Mouse (Mus musculus): ENCODE results near the gene Abl2. TPM values are rescaled to one million over a fixed set of nuclear protein-coding genes. Genes with fewer than 3 reads are reported as not detected.

Abl2 gene
- total and polyA plus RNA-seq, 3 experiments, result 10.0 to 19.8 (median 15.5) TPM

GRCm38 (mm10) chr1:156605940-156606339, 47.4 kb downstream of the Abl2 start:
- no peaks in the 10 kb centered on the region for H3K9me3 ChIP-seq (replicated peaks; ENCODE audit: low read length)
- no peak for TF ChIP-seq GABPA (IDR thresholded peaks at IDR 0.05; ENCODE audit: insufficient replicate concordance, low read depth, low read length)
- no peak for TF ChIP-seq ETS1 (conservative IDR thresholded peaks at IDR 0.05; ENCODE audit: low read depth, low read length)
- no peak for TF ChIP-seq MYC (IDR thresholded peaks at IDR 0.05; ENCODE audit: low read depth, low read length)
- TF ChIP-seq TBP (conservative IDR thresholded peaks at IDR 0.05; ENCODE audit: low read depth, low read length), result no peak
- no peak for TF ChIP-seq NRF1 (IDR thresholded peaks at IDR 0.05; ENCODE audit: low read depth, low read length)
- TF ChIP-seq POLR2AphosphoS2 (IDR thresholded peaks at IDR 0.05; ENCODE audit: low read depth, low read length), result no peak
- TF ChIP-seq ZNF384 (IDR thresholded peaks at IDR 0.05; ENCODE audit: low read depth, low read length), result no peak
- no peak for TF ChIP-seq ZMIZ1 (IDR thresholded peaks at IDR 0.05; ENCODE audit: low read depth, low read length)
- TF ChIP-seq RCOR1 (conservative IDR thresholded peaks at IDR 0.05; ENCODE audit: low read depth, low read length), result no peak
- TF ChIP-seq E2F4 (IDR thresholded peaks at IDR 0.05; ENCODE audit: insufficient replicate concordance, low read depth, low read length), result no peak
- no peak for TF ChIP-seq PAX5 (IDR thresholded peaks at IDR 0.05; ENCODE audit: low read length)
- TF ChIP-seq MAX (IDR thresholded peaks at IDR 0.05; ENCODE audit: low read length), result no peak
- TF ChIP-seq MAZ (IDR thresholded peaks at IDR 0.05; ENCODE audit: low read depth, low read length), result no peak
- no peak for TF ChIP-seq RAD21 (IDR thresholded peaks at IDR 0.05; ENCODE audit: low read depth, low read length)
- H3K4me2 ChIP-seq (ENCODE audit: insufficient read depth, low read depth, poor library complexity, severe bottlenecking), result no peak overlapping the region
- H3K9ac ChIP-seq (ENCODE audit: insufficient read depth, low read depth), result no peak overlapping the region
- no peak for DNase-seq (ENCODE audit: extremely low read depth)
- no peak overlapping the region for H3K4me3 ChIP-seq (replicated peaks in 1 of 3; ENCODE audit: low read depth in 2 of 3, low read length in 2 of 3, poor library complexity in 1 of 3)
- no peaks in the 10 kb centered on the region for H3K27me3 ChIP-seq (replicated peaks)
- dilution Hi-C loops (cut with MboI; ENCODE audit: extremely low pct_ligation_motif_present, extremely low pct_unique_long_range_greater_than_20kb, low sequenced_read_pairs) (no loop called here), in situ Hi-C loops (cut with MboI; ENCODE audit: low pct_ligation_motif_present, low pct_unique_long_range_greater_than_20kb, low sequenced_read_pairs) (no loop called here)
- H3K4me1 ChIP-seq (ENCODE audit: control insufficient read depth in 1 of 2, insufficient read depth in 2 of 2), result peaks cover 0 to 25% of the 10 kb centered on the region in 2 experiments; a peak in 3 of 4 replicates
- H3K79me2 ChIP-seq (replicated peaks; ENCODE audit: control insufficient read depth, extremely low read depth, insufficient read depth, poor library complexity, severe bottlenecking), result peaks cover 5% of the 10 kb centered on the region
- peaks cover 0 to 6% of the 10 kb centered on the region in 2 experiments for H3K36me3 ChIP-seq (replicated peaks in 1 of 2; ENCODE audit: control insufficient read depth in 1 of 2, insufficient read depth in 1 of 2, low read length in 1 of 2)
- H3K27ac ChIP-seq (ENCODE audit: insufficient read depth, low read depth), result no peak overlapping the region

DNA sequence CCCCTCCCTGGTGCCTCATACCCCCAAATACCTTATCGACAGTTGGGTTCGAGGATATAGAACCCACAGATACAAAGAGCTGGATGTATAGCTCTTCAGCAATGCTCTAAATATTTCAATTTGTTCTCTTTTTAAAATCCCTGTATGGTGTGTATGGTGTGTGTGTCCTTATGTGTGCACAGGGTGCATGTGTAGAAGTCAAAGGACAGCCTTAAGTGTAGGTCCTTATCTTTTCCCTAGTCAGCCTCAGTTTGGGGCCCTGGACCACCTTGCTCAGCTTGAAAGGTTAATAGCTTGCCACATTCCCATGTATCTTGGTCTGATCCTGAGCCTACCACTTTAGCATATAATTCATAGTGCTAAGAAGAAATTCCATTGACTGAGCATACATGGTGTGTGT, 49.9 kb downstream of the Abl2 start:
- Histone ChIP-seq H3K9ac (ENCODE audit: insufficient read depth, low read depth) (no peak overlapping the region), H3K36me3 (replicated peaks in 1 of 2; ENCODE audit: control insufficient read depth in 1 of 2, insufficient read depth in 1 of 2, low read length in 1 of 2) (peaks cover 0 to 13% of the 10 kb centered on the region in 2 experiments), H3K4me2 (ENCODE audit: insufficient read depth, low read depth, poor library complexity, severe bottlenecking) (no peak overlapping the region), H3K9me3 (replicated peaks; ENCODE audit: low read length) (no peaks in the 10 kb centered on the region), H3K79me2 (replicated peaks; ENCODE audit: control insufficient read depth, extremely low read depth, insufficient read depth, poor library complexity, severe bottlenecking) (no peaks in the 10 kb centered on the region), H3K27me3 (replicated peaks) (no peaks in the 10 kb centered on the region), H3K27ac (ENCODE audit: insufficient read depth, low read depth) (no peak overlapping the region), H3K4me3 (replicated peaks in 1 of 3; ENCODE audit: low read depth in 2 of 3, low read length in 2 of 3, poor library complexity in 1 of 3) (no peak overlapping the region), H3K4me1 (ENCODE audit: control insufficient read depth in 1 of 2, insufficient read depth in 2 of 2) (peaks cover 0 to 25% of the 10 kb centered on the region in 2 experiments; a peak in 3 of 4 replicates)
- TF ChIP-seq UBTF (IDR thresholded peaks at IDR 0.05; ENCODE audit: low read depth, low read length), result no peak
- no peak for TF ChIP-seq HCFC1 (IDR thresholded peaks at IDR 0.05; ENCODE audit: low read depth, low read length)
- no peak for TF ChIP-seq MAX (IDR thresholded peaks at IDR 0.05; ENCODE audit: low read length)
- TF ChIP-seq TBP (conservative IDR thresholded peaks at IDR 0.05; ENCODE audit: low read depth, low read length), result no peak
- TF ChIP-seq SIN3A (IDR thresholded peaks at IDR 0.05; ENCODE audit: low read length), result no peak
- no peak for TF ChIP-seq MAZ (IDR thresholded peaks at IDR 0.05; ENCODE audit: low read depth, low read length)
- no peak for TF ChIP-seq CTCF (conservative IDR thresholded peaks at IDR 0.05 in 1 of 2, IDR thresholded peaks at IDR 0.05 in 1 of 2; ENCODE audit: low read depth in 2 of 2, low read length in 2 of 2)
- no peak for TF ChIP-seq RAD21 (IDR thresholded peaks at IDR 0.05; ENCODE audit: low read depth, low read length)
- no peak for TF ChIP-seq EP300 (IDR thresholded peaks at IDR 0.05; ENCODE audit: low read length)
- TF ChIP-seq MXI1 (IDR thresholded peaks at IDR 0.05; ENCODE audit: low read depth, low read length), result no peak
- no peak for TF ChIP-seq JUND (conservative IDR thresholded peaks at IDR 0.05; ENCODE audit: low read depth, low read length)
- no peak for TF ChIP-seq CHD1 (IDR thresholded peaks at IDR 0.05; ENCODE audit: low read depth, low read length)
- TF ChIP-seq RCOR1 (conservative IDR thresholded peaks at IDR 0.05; ENCODE audit: low read depth, low read length), result no peak
- no peak for TF ChIP-seq ZNF384 (IDR thresholded peaks at IDR 0.05; ENCODE audit: low read depth, low read length)
- TF ChIP-seq MAFK (IDR thresholded peaks at IDR 0.05; ENCODE audit: insufficient replicate concordance, low read length), result no peak
- TF ChIP-seq NELFE (IDR thresholded peaks at IDR 0.05; ENCODE audit: low read depth, low read length), result no peak
- no peak for TF ChIP-seq ETS1 (conservative IDR thresholded peaks at IDR 0.05; ENCODE audit: low read depth, low read length)
- no peak for TF ChIP-seq USF2 (conservative IDR thresholded peaks at IDR 0.05; ENCODE audit: low read depth, low read length)
- no peak for TF ChIP-seq ELF1 (IDR thresholded peaks at IDR 0.05; ENCODE audit: low read depth, low read length)
- no peak for DNase-seq (ENCODE audit: extremely low read depth)
- in situ Hi-C loops (cut with MboI; ENCODE audit: low pct_ligation_motif_present, low pct_unique_long_range_greater_than_20kb, low sequenced_read_pairs) (no loop called here), dilution Hi-C loops (cut with MboI; ENCODE audit: extremely low pct_ligation_motif_present, extremely low pct_unique_long_range_greater_than_20kb, low sequenced_read_pairs) (no loop called here)
